Mouse (Mus musculus) cortical plate, adult 2 months (tissue): ENCODE measurements around the gene Sbf1. TPM values are rescaled to one million over a fixed set of nuclear protein-coding genes. Genes with fewer than 3 reads are reported as not detected.

ENCODE experiments used
- H3K27ac ChIP-seq: fragments of 200-500 bp; 2 replicates; pipeline ENCODE4 v1.5.1; 2012; ENCODE audit warnings: low read length, control low read depth, inconsistent platforms; ENCODE audit not compliant: insufficient read depth
- H3K4me1 ChIP-seq: fragments of 200-500 bp; 2 replicates; pipeline ENCODE4 v1.6.1; 2011; ENCODE audit warnings: low read length; ENCODE audit not compliant: control insufficient read depth, insufficient read depth
- H3K4me3 ChIP-seq: fragments of 200-500 bp; 2 replicates; pipeline ENCODE4 v1.5.1; 2011; ENCODE audit warnings: mild to moderate bottlenecking, low read length, control low read depth; ENCODE audit not compliant: insufficient read depth
- CTCF ChIP-seq: fragments of 200-500 bp; IDR thresholded peaks from 2 replicates; pipeline ENCODE4 v1.5.1; 2011; ENCODE audit warnings: mild to moderate bottlenecking, control low read depth, low read length; ENCODE audit not compliant: insufficient read depth; ENCODE audit errors: extremely low read depth
- POLR2A ChIP-seq: fragments of 200-500 bp; IDR thresholded peaks from 2 replicates; pipeline ENCODE4 v1.6.1; 2011; ENCODE audit warnings: mild to moderate bottlenecking, low read length, control low read depth; ENCODE audit not compliant: insufficient read depth; ENCODE audit errors: extremely low read depth
- polyA plus RNA-seq: library from polyadenylated mRNA; depleted of rRNA; stranded (reverse); fragments of >200 nt; gene quantifications from 2 replicates; pipeline ENCODE4 v1.2.3, GENCODE M21; 2012; rRNA removed

Gene Sbf1
- polyA plus RNA-seq, 1 experiment = 264 TPM

GRCm38 (mm10) chr15:89255330-89255729 lies 59.8 kb downstream of the Sbf1 start:
- TF ChIP-seq POLR2A = no peak
- no peak for TF ChIP-seq CTCF
- Histone ChIP-seq H3K4me3 (no peak overlapping the region), H3K27ac (no peak overlapping the region), H3K4me1 (no peaks in the 10 kb centered on the region; the same call in 1 of the 2 replicates)

GRCm38 (mm10) chr15:89249063-89249462 lies 66.0 kb downstream of the Sbf1 start:
- H3K4me1 ChIP-seq = no peaks in the 10 kb centered on the region
- no peak for TF ChIP-seq CTCF
- no peak for TF ChIP-seq POLR2A
- no peak overlapping the region for H3K4me3 ChIP-seq
- no peak overlapping the region for H3K27ac ChIP-seq

GRCm38 (mm10) chr15:89241025-89241424 lies 74.1 kb downstream of the Sbf1 start:
- TF ChIP-seq POLR2A = no peak
- no peak for TF ChIP-seq CTCF
- no peak overlapping the region for H3K27ac ChIP-seq
- H3K4me1 ChIP-seq = no peaks in the 10 kb centered on the region
- H3K4me3 ChIP-seq = no peak overlapping the region

- H3K4me3 ChIP-seq = no peak overlapping the region
- TF ChIP-seq CTCF (no peak), POLR2A (no peak)
- H3K4me1 ChIP-seq = no peaks in the 10 kb centered on the region
- H3K27ac ChIP-seq = no peak overlapping the region
These were observed 75.2 kb downstream of the Sbf1 start for GRCm38 (mm10) chr15:89239751-89240392.

Other genes with a start within 250 kb of the Sbf1 start
- gene Trabd, start 240.2 kb downstream of the Sbf1 start, polyA plus RNA-seq = 18.5 and 19.9 TPM in 2 replicates
- gene Selenoo, start 226.2 kb downstream of the Sbf1 start, polyA plus RNA-seq = 37.1 and 38.5 TPM in 2 replicates
- gene Tubgcp6, start 192.2 kb downstream of the Sbf1 start, polyA plus RNA-seq = 31.8 and 34.1 TPM in 2 replicates
- 31.3 and 36.0 TPM in 2 replicates for gene Hdac10, start 186.6 kb downstream of the Sbf1 start, polyA plus RNA-seq
- 21.0 and 22.3 TPM in 2 replicates for gene Mapk12, start 174.6 kb downstream of the Sbf1 start, polyA plus RNA-seq
- gene Mapk11, start 165.7 kb downstream of the Sbf1 start, polyA plus RNA-seq = 91.5 and 93.7 TPM in 2 replicates
- gene Plxnb2, start 134.5 kb downstream of the Sbf1 start, polyA plus RNA-seq = 51.0 and 52.9 TPM in 2 replicates
- 137 and 148 TPM in 2 replicates for gene Dennd6b, start 118.8 kb downstream of the Sbf1 start, polyA plus RNA-seq
- gene Ppp6r2, start 103.8 kb downstream of the Sbf1 start, polyA plus RNA-seq = 119 and 135 TPM in 2 replicates
- gene Adm2, start 7.4 kb upstream of the Sbf1 start, polyA plus RNA-seq = not detected in 2 replicates
- not detected in 2 replicates for gene Miox, start 19.1 kb upstream of the Sbf1 start, polyA plus RNA-seq
- 12.8 and 13.5 TPM in 2 replicates for gene Lmf2, start 40.3 kb upstream of the Sbf1 start, polyA plus RNA-seq
- gene Ncaph2, start 40.4 kb upstream of the Sbf1 start, polyA plus RNA-seq = 119 TPM in 2 replicates
- 35.2 and 36.9 TPM in 2 replicates for gene Sco2, start 58.5 kb upstream of the Sbf1 start, polyA plus RNA-seq
- gene Tymp, start 61.7 kb upstream of the Sbf1 start, polyA plus RNA-seq = 3.1 and 3.7 TPM in 2 replicates
- gene Odf3b, start 64.0 kb upstream of the Sbf1 start, polyA plus RNA-seq = 5.4 and 5.6 TPM in 2 replicates
- 0.71 and 0.85 TPM in 2 replicates for gene Klhdc7b, start 69.6 kb upstream of the Sbf1 start, polyA plus RNA-seq
- gene Syce3, start 95.2 kb upstream of the Sbf1 start, polyA plus RNA-seq = 0.33 TPM in 1 of 2 replicates, not detected in the other
- gene Cpt1b, start 110.6 kb upstream of the Sbf1 start, polyA plus RNA-seq = 2.5 and 2.7 TPM in 2 replicates
- gene C730034F03Rik, start 114.3 kb upstream of the Sbf1 start, polyA plus RNA-seq = 2.8 and 3.2 TPM in 2 replicates
- gene Gm44502, start 114.4 kb upstream of the Sbf1 start, polyA plus RNA-seq = 0.08 and 0.21 TPM in 2 replicates
- gene Chkb, start 114.6 kb upstream of the Sbf1 start, polyA plus RNA-seq = 60.0 and 66.7 TPM in 2 replicates
- 141 and 146 TPM in 2 replicates for gene Mapk8ip2, start 138.6 kb upstream of the Sbf1 start, polyA plus RNA-seq
- 39.9 and 40.2 TPM in 2 replicates for gene Arsa, start 162.1 kb upstream of the Sbf1 start, polyA plus RNA-seq
- gene Shank3, start 184.3 kb upstream of the Sbf1 start, polyA plus RNA-seq = 98.8 and 99.7 TPM in 2 replicates